Mouse (Mus musculus) retina, postnatal 7 days (tissue): ENCODE measurements around the gene Crygb.
"Not testable (repeated sequence)": the region's sequence is repeated elsewhere in the genome, so short reads cannot be mapped to it uniquely, and the experiment has no call there.

Experiments used
- DNase-seq: peaks from one replicate; pipeline ENCODE4 v3.0.0-alpha.2; 2012; ENCODE audit warnings: low read depth, low spot score

Crygb gene

GRCm38 (mm10) chr1:65073589-65073988, 8.5 kb downstream of the Crygb start, which contains the start of gene Crygc:
Gene Crygc, minus strand, starts transcription at chr1:65073689.
- DNase-seq: no peak

- no peak for DNase-seq
Measured at GRCm38 (mm10) chr1:65067842-65068241, 14.2 kb downstream of the Crygb start.

GRCm38 (mm10) chr1:65064201-65064600, 17.9 kb downstream of the Crygb start:
- DNase-seq: no peak

- DNase-seq: no peak
Measured at GRCm38 (mm10) chr1:65063352-65063751, 18.7 kb downstream of the Crygb start, which contains the start of gene Crygd. Gene Crygd, minus strand, starts transcription at chr1:65063452.

GRCm38 (mm10) chr1:65052140-65052539, 29.9 kb downstream of the Crygb start:
- DNase-seq: no peak

- DNase-seq: no peak
Measured at GRCm38 (mm10) chr1:65051696-65052095, 30.4 kb downstream of the Crygb start.

- not testable (repeated sequence) for DNase-seq
Measured at GRCm38 (mm10) chr1:65050952-65051351, 31.1 kb downstream of the Crygb start, which contains the start of gene Cryge. Gene Cryge, minus strand, starts transcription at chr1:65051149.

- DNase-seq: no peak
Measured at GRCm38 (mm10) chr1:65048781-65049180, 33.3 kb downstream of the Crygb start.

- no peak for DNase-seq
Measured at GRCm38 (mm10) chr1:65046401-65047109, 35.5 kb downstream of the Crygb start.

GRCm38 (mm10) chr1:65043433-65043832, 38.7 kb downstream of the Crygb start:
- no peak for DNase-seq

GRCm38 (mm10) chr1:65041837-65042236, 40.3 kb downstream of the Crygb start:
- no peak for DNase-seq

GRCm38 (mm10) chr1:65040806-65041205, 41.3 kb downstream of the Crygb start:
- no peak for DNase-seq

- DNase-seq: no peak
Measured at GRCm38 (mm10) chr1:65039679-65040078, 42.4 kb downstream of the Crygb start.

- no peak for DNase-seq
Measured at GRCm38 (mm10) chr1:65037542-65037941, 44.5 kb downstream of the Crygb start.

- DNase-seq: no peak
Measured at GRCm38 (mm10) chr1:65035513-65035912, 46.6 kb downstream of the Crygb start.

- no peak for DNase-seq
Measured at GRCm38 (mm10) chr1:65032641-65033040, 49.4 kb downstream of the Crygb start, which contains the start of gene Akr1cl. Gene Akr1cl, minus strand, starts transcription at chr1:65032759.
